Mouse (Mus musculus) thymus, postnatal 36 days (tissue): ENCODE results near the gene Ptgr2.
"Not testable (repeated sequence)": the region's sequence is repeated elsewhere in the genome, so short reads cannot be mapped to it uniquely, and the experiment has no call there.

Experiments used
- DNase-seq, 2 experiments: peaks; one replicate each; pipeline ENCODE4 v3.0.0; 2022; ENCODE audit warnings: mixed read lengths in 2 of 2

Gene Ptgr2

DNA sequence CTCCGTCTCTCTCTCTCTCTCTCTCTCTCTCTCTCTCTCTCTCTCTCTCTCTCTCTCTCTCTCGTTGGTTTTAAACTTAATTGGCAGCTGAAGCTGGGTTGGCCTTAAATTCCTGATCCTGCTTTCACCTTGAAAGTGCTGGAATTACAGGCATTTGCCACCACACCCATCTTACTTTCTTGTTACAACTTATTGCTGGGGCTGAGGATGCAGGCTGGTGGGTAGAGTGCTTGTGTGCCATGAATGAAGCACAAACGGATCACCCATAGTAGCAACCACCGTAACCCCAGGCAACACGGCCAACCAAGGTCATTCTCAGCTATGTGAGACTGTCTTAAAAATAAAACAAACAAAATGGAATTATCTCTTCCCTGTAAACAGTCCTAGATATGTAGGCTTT, 26.3 kb downstream of the Ptgr2 start:
- DNase-seq: no peak

GRCm38 (mm10) chr12:84316006-84316405, 31.0 kb downstream of the Ptgr2 start:
- DNase-seq: no peak

DNA sequence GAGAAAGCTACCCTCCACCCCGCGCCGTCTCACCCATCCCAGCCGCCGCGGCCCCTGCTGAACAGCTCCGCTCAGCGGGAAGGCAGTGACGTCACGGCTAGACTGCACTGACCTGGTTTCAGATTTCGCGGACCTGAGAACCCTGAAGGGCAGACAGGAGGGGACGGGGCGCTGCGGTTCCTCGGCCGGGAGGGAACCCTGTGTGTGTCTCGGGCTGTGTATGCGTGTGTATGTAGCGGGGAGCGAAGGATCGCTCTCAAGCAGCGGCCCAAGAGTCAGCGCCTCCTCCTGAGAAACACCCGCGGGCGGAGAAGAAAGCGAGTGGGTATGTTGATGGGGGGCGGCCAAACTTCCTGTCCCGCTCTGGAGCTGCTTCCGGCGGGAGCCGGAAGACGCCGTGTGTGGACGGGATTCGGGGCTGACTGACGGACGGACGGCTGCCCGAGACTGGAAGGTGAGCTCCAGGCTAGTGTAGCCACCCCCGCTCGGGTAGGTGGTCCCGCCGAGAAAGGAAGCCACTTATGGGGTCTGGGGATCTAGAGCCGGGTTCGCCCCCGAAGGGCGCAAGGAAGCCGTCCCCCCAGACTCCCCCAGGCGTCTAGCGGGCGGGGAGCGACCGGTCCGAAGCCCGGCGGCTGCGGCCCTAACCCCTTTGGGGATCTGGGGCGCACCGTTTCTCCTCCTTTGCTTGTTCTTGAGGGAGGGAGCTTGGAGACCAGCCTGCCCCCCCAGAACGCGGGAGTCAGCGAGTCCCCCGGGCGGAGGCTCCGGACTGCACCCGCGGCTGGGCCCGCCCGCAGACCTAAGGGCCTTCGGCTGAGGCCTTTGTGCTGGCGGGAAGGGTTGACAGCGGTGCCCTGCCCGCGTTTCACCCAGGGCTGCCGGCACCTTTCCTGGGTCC, 31.9 kb downstream of the Ptgr2 start, which contains the start of gene Zfp410:
Gene Zfp410, plus strand, starts transcription at position 132 of the 901 bp plus-strand sequence.
- DNase-seq: peak; percentile 84 to 85

GRCm38 (mm10) chr12:84327111-84327512, 42.1 kb downstream of the Ptgr2 start:
- no peak for DNase-seq

- DNase-seq: no peak
Observed at GRCm38 (mm10) chr12:84336963-84337625, 52.1 kb downstream of the Ptgr2 start.

GRCm38 (mm10) chr12:84347192-84347591, 62.2 kb downstream of the Ptgr2 start:
- no peak for DNase-seq

DNA sequence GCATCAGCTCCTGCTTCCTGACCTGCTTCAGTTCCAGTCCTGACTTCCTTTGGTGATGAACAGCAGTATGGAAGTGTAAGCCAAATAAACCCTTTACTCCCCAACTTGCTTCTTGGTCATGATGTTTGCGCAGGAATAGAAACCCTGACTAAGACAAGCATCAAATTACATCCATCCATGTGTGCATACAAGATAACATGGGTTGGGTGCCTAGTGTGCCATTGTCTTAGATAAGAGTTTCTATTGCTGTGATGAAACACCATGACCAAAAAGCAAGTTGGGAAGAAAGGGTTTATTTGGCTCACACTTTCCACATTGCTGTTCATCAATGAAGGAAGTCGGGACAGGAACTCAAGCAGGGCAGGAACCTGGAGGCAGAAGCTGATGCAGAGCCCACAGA, 73.7 kb downstream of the Ptgr2 start:
- DNase-seq: not testable (repeated sequence)

DNA sequence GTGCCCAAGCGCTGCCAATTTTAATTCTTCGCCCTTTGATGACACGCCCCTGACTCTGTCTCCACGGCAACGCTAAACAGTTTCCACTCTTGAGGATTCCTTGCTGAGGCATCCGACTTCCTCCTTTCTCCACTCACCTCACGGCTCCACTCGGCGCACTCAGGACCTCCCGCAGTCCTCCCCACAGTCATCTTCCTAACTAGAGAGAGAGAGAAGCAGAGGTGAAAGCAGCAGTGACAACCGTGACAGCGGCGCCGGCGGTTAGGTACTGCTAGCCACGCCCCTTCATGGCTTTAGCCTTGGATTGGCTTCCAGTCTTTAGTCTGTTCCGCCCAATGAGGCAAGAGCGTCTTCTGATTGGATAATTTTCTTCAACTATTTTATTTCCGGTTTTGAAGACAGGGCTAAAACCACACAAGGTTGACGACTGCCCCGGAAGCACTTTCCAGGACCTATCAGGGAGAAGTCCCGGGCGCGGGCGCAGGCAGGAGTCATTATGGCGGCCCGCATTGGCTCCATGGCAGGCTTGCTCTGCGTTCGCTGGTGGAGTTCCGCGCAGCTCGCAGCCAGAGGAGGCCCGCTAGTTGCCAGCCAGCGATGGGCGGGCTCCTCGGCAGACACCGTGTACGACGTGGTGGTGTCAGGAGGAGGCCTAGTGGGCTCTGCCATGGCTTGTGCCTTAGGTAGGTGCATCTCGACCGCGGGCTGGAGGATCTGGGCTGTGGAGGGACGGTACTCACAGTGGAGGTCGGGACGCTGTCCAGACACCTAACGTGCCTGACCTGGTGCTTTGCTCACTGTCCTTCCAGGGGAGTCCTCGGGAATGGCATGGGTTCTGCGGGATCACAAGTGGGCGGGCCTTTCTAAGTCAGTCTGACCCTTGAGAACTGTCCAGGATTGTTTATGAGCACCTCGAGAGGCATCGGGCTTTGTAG, 76.8 kb downstream of the Ptgr2 start, which contains the start of the genes Coq6 and Fam161b:
Gene Coq6, plus strand, starts transcription at position 103 of the 935 bp plus-strand sequence.
Gene Fam161b, minus strand, starts transcription at position 279 of the 935 bp plus-strand sequence.
- peak; percentile 87 to 93 for DNase-seq

DNA sequence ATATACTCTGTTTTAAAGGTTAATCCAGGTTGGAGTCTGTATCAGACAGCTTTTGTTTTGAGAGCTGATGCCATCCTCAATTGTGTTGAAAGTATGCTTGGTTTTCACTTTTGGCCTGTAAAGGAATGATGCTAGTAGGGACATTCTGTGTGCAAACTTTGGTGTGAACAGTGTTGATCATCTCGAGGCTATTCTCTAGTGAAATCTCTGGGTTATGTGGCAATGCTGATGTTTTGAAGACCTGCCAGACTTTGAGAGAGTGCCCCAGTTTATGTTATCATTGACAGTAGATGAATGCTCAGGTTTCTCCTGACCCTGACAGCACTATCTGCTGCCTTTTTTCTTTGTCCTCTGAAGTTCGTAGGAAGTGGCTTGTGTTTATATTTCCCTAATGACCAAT, 77.8 kb downstream of the Ptgr2 start:
- DNase-seq: no peak

- no peak for DNase-seq
Observed at GRCm38 (mm10) chr12:84364291-84364690, 79.3 kb downstream of the Ptgr2 start.

DNA sequence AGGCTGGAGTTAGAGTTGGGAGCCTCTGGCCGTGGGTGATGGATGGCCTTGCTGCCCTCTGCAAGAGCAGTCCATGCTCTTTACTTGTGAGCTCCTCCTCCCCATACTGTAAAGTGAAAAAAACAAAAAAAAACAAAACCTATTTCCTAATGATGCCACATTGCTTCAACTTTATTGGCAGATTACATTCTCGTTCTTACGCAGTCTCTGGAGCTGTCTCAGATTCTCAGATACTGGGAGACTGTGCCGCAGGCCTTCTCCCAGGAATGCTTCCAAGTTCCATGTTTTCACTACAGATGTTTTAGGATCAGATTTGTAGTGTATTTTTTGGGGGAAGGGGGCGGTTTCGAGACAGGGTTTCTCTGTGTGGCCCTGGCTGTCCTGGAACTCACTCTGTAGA, 80.1 kb downstream of the Ptgr2 start:
- DNase-seq: no peak
